Mouse (Mus musculus) cerebellum, adult 9-11 months (tissue): ENCODE data around the gene Ush1c.
"Not testable (repeated sequence)": the region's sequence is repeated elsewhere in the genome, so short reads cannot be mapped to it uniquely, and the experiment has no call there.

Experiments used
- DNase-seq: peaks from one replicate; pipeline ENCODE4 v3.0.0; 2022

Ush1c gene

GRCm38 (mm10) chr7:46204046-46204471 is 34.2 kb downstream of the Ush1c start:
- peak; percentile 45 for DNase-seq

- DNase-seq, result no peak
Observed at GRCm38 (mm10) chr7:46201649-46202048, 36.7 kb downstream of the Ush1c start.

GRCm38 (mm10) chr7:46200021-46200420 is 38.3 kb downstream of the Ush1c start:
- DNase-seq, result no peak

- no peak for DNase-seq
Observed at GRCm38 (mm10) chr7:46195356-46195755, 42.9 kb downstream of the Ush1c start.

GRCm38 (mm10) chr7:46184232-46184631 is 54.1 kb downstream of the Ush1c start:
- DNase-seq, result no peak

- peak; percentile 81 for DNase-seq
Observed at GRCm38 (mm10) chr7:46181590-46181989, 56.7 kb downstream of the Ush1c start.

GRCm38 (mm10) chr7:46179431-46180275 is 58.6 kb downstream of the Ush1c start, which contains the start of gene Abcc8:
TSS of gene Abcc8 (minus strand) at chr7:46180033.
- DNase-seq, result peak; percentile 73

- not testable (repeated sequence) for DNase-seq
Observed at GRCm38 (mm10) chr7:46168980-46169379, 69.3 kb downstream of the Ush1c start.

GRCm38 (mm10) chr7:46168402-46168801 is 69.9 kb downstream of the Ush1c start:
- DNase-seq, result no peak

GRCm38 (mm10) chr7:46167901-46168300 is 70.4 kb downstream of the Ush1c start:
- DNase-seq, result no peak

- peak; percentile 83 for DNase-seq
Observed at GRCm38 (mm10) chr7:46165876-46166275, 72.4 kb downstream of the Ush1c start.

GRCm38 (mm10) chr7:46162731-46163130 is 75.6 kb downstream of the Ush1c start:
- no peak for DNase-seq

GRCm38 (mm10) chr7:46162132-46162727 is 76.1 kb downstream of the Ush1c start:
- peak; percentile 98 for DNase-seq

- DNase-seq, result peak; percentile 65
Observed at GRCm38 (mm10) chr7:46161615-46162014, 76.7 kb downstream of the Ush1c start.

GRCm38 (mm10) chr7:46157746-46158145 is 80.6 kb downstream of the Ush1c start:
- DNase-seq, result no peak

- DNase-seq, result no peak
Observed at GRCm38 (mm10) chr7:46154498-46155488, 83.5 kb downstream of the Ush1c start.

- DNase-seq, result no peak
Observed at GRCm38 (mm10) chr7:46152819-46153351, 85.4 kb downstream of the Ush1c start.

- DNase-seq, result no peak
Observed at GRCm38 (mm10) chr7:46147417-46147816, 90.9 kb downstream of the Ush1c start.

- no peak for DNase-seq
Observed at GRCm38 (mm10) chr7:46146675-46147308, 91.5 kb downstream of the Ush1c start.
